Mouse (Mus musculus) ES-Bruce4 (cell line): ENCODE results near the gene Scrg1.

ENCODE experiments used
- CTCF ChIP-seq: IDR thresholded peaks from one replicate; pipeline ENCODE4 v1.8.1; 2011; ENCODE audit warnings: low read depth, low read length
- EP300 ChIP-seq: IDR thresholded peaks from 2 replicates; pipeline ENCODE4 v1.6.1; 2011; ENCODE audit warnings: low read depth, low read length; ENCODE audit not compliant: insufficient read depth
- POLR2A ChIP-seq: IDR thresholded peaks from one replicate; pipeline ENCODE4 v1.8.1; 2011; ENCODE audit warnings: low read length; ENCODE audit not compliant: insufficient read depth

DNA sequence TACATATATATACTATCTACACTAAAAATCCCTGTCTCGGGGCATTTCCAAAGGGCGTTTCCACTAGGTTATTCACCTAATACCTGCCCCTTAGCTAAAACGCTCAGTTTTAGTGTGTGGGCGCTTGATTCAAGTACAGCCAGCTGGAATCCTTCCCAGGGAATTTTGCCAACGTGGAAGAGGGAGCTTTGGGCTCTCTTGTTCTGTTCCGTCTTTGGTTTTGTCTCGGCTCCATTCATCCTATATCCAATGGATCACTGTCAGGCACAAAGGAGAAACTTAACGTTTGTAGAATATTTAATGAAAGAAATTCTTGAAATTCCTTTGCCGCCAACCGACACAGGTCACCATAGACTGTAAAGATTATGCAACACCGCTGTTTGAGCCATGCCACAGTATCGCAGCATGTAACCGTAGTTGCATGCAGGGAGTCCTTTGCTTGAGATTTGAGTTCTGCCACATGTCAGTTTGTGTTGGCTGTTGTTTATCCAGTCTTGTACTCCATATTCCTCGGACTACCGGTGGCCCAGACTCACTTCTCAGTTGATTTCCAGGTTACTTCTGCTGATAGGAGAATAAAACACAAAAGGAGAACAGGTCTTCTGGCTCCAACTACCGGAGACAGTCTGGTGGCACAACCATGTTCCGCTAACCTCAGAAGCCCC, 43.3 kb downstream of the Scrg1 start:
- TF ChIP-seq CTCF (no peak), POLR2A (no peak), EP300 (no peak)
